Mouse (Mus musculus) lung, adult 2 months (tissue): ENCODE data around the gene Prdx1.

Experiments used
- CTCF ChIP-seq: fragments of 200-500 bp; IDR thresholded peaks from 2 replicates; pipeline ENCODE4 v1.5.1; 2011; ENCODE audit warnings: mild to moderate bottlenecking, low read length, control low read depth; ENCODE audit not compliant: insufficient read depth
- POLR2A ChIP-seq: fragments of 200-500 bp; IDR thresholded peaks from 2 replicates; pipeline ENCODE4 v1.6.1; 2011; ENCODE audit warnings: low read depth, mild to moderate bottlenecking, control low read depth, low read length, borderline replicate concordance; ENCODE audit errors: extremely low read depth

- TF ChIP-seq POLR2A (no peak), CTCF (no peak)
Observed at GRCm38 (mm10) chr4:116729532-116729931, 44.2 kb downstream of the Prdx1 start.
